Mouse (Mus musculus): ENCODE measurements around the gene 1810009A15Rik. TPM values are rescaled to one million over a fixed set of nuclear protein-coding genes. Genes with fewer than 3 reads are reported as not detected.
"Not testable (repeated sequence)": the region's sequence is repeated elsewhere in the genome, so short reads cannot be mapped to it uniquely, and the experiment has no call there.

1810009A15Rik gene
- total RNA-seq, 1 experiment: 214 TPM

- Histone ChIP-seq H3K36me3 (ENCODE audit: control insufficient read depth, insufficient read depth, low read length, poor library complexity, severe bottlenecking) (no peaks in the 10 kb centered on the region), H3K27ac (ENCODE audit: insufficient read depth, low read depth, low read length, poor library complexity, severe bottlenecking) (no peak overlapping the region), H3K4me1 (ENCODE audit: control insufficient read depth in 2 of 2, insufficient read depth in 2 of 2, low read length in 2 of 2, poor library complexity in 1 of 2) (no peaks in the 10 kb centered on the region), H3K9me3 (ENCODE audit: control insufficient read depth, insufficient read depth, low read depth, low read length) (no peaks in the 10 kb centered on the region), H3K4me3 (ENCODE audit: insufficient read depth in 1 of 2, low read depth in 1 of 2, low read length in 2 of 2, poor library complexity in 1 of 2, severe bottlenecking in 1 of 2) (no peak overlapping the region), H3K9ac (ENCODE audit: insufficient read depth, low read depth, low read length, poor library complexity, severe bottlenecking) (no peak overlapping the region)
- DNase-seq (ENCODE audit: low read depth, low spot score): no peak
- TF ChIP-seq CHD2 (IDR thresholded peaks at IDR 0.05; ENCODE audit: low read depth, low read length) (no peak), HCFC1 (IDR thresholded peaks at IDR 0.05; ENCODE audit: borderline replicate concordance, insufficient read depth, low read length) (no peak), MAFK (IDR thresholded peaks at IDR 0.05; ENCODE audit: insufficient read depth, low read depth, low read length) (no peak), ZC3H11A (IDR thresholded peaks at IDR 0.05; ENCODE audit: borderline replicate concordance, low read depth, low read length) (no peak), ZNF384 (IDR thresholded peaks at IDR 0.05; ENCODE audit: low read depth, low read length) (no peak)
- in situ Hi-C loops (cut with MboI; ENCODE audit: low sequenced_read_pairs in 2 of 2, unreplicated experiment in 2 of 2): loop anchor here (10.0 to 25.0 kb wide), 2 partner anchors 228 to 236 kb away; partner anchors contain the start of gene Scgb1a1 (in 1 of the 2)
Observed at GRCm38 (mm10) chr19:8859018-8859417, 29.6 kb upstream of the 1810009A15Rik start.

- Histone ChIP-seq H3K27ac (ENCODE audit: insufficient read depth, low read depth, low read length, poor library complexity, severe bottlenecking) (no peak overlapping the region), H3K9ac (ENCODE audit: insufficient read depth, low read depth, low read length, poor library complexity, severe bottlenecking) (no peak overlapping the region), H3K4me1 (ENCODE audit: control insufficient read depth in 2 of 2, insufficient read depth in 2 of 2, low read length in 2 of 2, poor library complexity in 1 of 2) (no peaks in the 10 kb centered on the region), H3K9me3 (ENCODE audit: control insufficient read depth, insufficient read depth, low read depth, low read length) (no peaks in the 10 kb centered on the region), H3K4me3 (ENCODE audit: insufficient read depth in 1 of 2, low read depth in 1 of 2, low read length in 2 of 2, poor library complexity in 1 of 2, severe bottlenecking in 1 of 2) (no peak overlapping the region), H3K36me3 (ENCODE audit: control insufficient read depth, insufficient read depth, low read length, poor library complexity, severe bottlenecking) (no peaks in the 10 kb centered on the region)
- in situ Hi-C loops (cut with MboI; ENCODE audit: low sequenced_read_pairs in 2 of 2, unreplicated experiment in 2 of 2): loop anchor here in 1 of 2 experiments (25.0 kb wide), 1 partner anchor 223 kb away; the partner anchor contains the start of gene Scgb1a1
- no peak for DNase-seq (ENCODE audit: low read depth, low spot score)
- TF ChIP-seq ZNF384 (IDR thresholded peaks at IDR 0.05; ENCODE audit: low read depth, low read length) (no peak), MAFK (IDR thresholded peaks at IDR 0.05; ENCODE audit: insufficient read depth, low read depth, low read length) (no peak), HCFC1 (IDR thresholded peaks at IDR 0.05; ENCODE audit: borderline replicate concordance, insufficient read depth, low read length) (no peak), ZC3H11A (IDR thresholded peaks at IDR 0.05; ENCODE audit: borderline replicate concordance, low read depth, low read length) (no peak), CHD2 (IDR thresholded peaks at IDR 0.05; ENCODE audit: low read depth, low read length) (no peak)
Observed at GRCm38 (mm10) chr19:8864265-8864664, 24.4 kb upstream of the 1810009A15Rik start.

GRCm38 (mm10) chr19:8870381-8870780 is 18.3 kb upstream of the 1810009A15Rik start:
- in situ Hi-C loops (cut with MboI; ENCODE audit: low sequenced_read_pairs in 2 of 2, unreplicated experiment in 2 of 2): loop anchor here in 1 of 2 experiments (25.0 kb wide), 1 partner anchor 217 kb away; the partner anchor contains the start of gene Scgb1a1
- Histone ChIP-seq H3K36me3 (ENCODE audit: control insufficient read depth, insufficient read depth, low read length, poor library complexity, severe bottlenecking) (peaks cover 22% of the 10 kb centered on the region), H3K4me3 (ENCODE audit: insufficient read depth in 1 of 2, low read depth in 1 of 2, low read length in 2 of 2, poor library complexity in 1 of 2, severe bottlenecking in 1 of 2) (peak overlapping the region in 1 of 2 experiments; percentile 91; a peak in 1 of 4 replicates)
- H3K27ac ChIP-seq (ENCODE audit: insufficient read depth, low read depth, low read length, poor library complexity, severe bottlenecking); H3K9me3 ChIP-seq (ENCODE audit: control insufficient read depth, insufficient read depth, low read depth, low read length); DNase-seq (ENCODE audit: low read depth, low spot score); H3K9ac ChIP-seq (ENCODE audit: insufficient read depth, low read depth, low read length, poor library complexity, severe bottlenecking); H3K4me1 ChIP-seq (ENCODE audit: control insufficient read depth in 2 of 2, insufficient read depth in 2 of 2, low read length in 2 of 2, poor library complexity in 1 of 2): not testable (repeated sequence)
- TF ChIP-seq ZNF384 (IDR thresholded peaks at IDR 0.05; ENCODE audit: low read depth, low read length): peak; percentile 80

- H3K9ac ChIP-seq (ENCODE audit: insufficient read depth, low read depth, low read length, poor library complexity, severe bottlenecking): peak overlapping the region; percentile 77
- DNase-seq (ENCODE audit: low read depth, low spot score): no peak
- in situ Hi-C loops (cut with MboI; ENCODE audit: low sequenced_read_pairs in 2 of 2, unreplicated experiment in 2 of 2): loop anchor here in 1 of 2 experiments (25.0 kb wide), 1 partner anchor 216 kb away; the partner anchor contains the start of gene Scgb1a1
- H3K4me1 ChIP-seq (ENCODE audit: control insufficient read depth in 2 of 2, insufficient read depth in 2 of 2, low read length in 2 of 2, poor library complexity in 1 of 2): no peaks in the 10 kb centered on the region; a peak in 2 of 4 replicates
- TF ChIP-seq ZC3H11A (IDR thresholded peaks at IDR 0.05; ENCODE audit: borderline replicate concordance, low read depth, low read length): no peak
- peaks cover 25% of the 10 kb centered on the region for H3K36me3 ChIP-seq (ENCODE audit: control insufficient read depth, insufficient read depth, low read length, poor library complexity, severe bottlenecking)
- peak overlapping the region; percentile 44 to 91 for H3K4me3 ChIP-seq (ENCODE audit: insufficient read depth in 1 of 2, low read depth in 1 of 2, low read length in 2 of 2, poor library complexity in 1 of 2, severe bottlenecking in 1 of 2)
- H3K9me3 ChIP-seq (ENCODE audit: control insufficient read depth, insufficient read depth, low read depth, low read length): no peaks in the 10 kb centered on the region
- H3K27ac ChIP-seq (ENCODE audit: insufficient read depth, low read depth, low read length, poor library complexity, severe bottlenecking): peak overlapping the region; percentile 88
Observed at GRCm38 (mm10) chr19:8870838-8871237, 17.8 kb upstream of the 1810009A15Rik start.

Measured in ES-E14 (cell line).